Mouse (Mus musculus) embryonic fibroblast, embryonic 13.5 days (primary cell): ENCODE results near the gene Gm49673. TPM values are rescaled to one million over a fixed set of nuclear protein-coding genes. Genes with fewer than 3 reads are reported as not detected.
"Not testable (repeated sequence)": the region's sequence is repeated elsewhere in the genome, so short reads cannot be mapped to it uniquely, and the experiment has no call there.

ENCODE experiments used
- H3K27ac ChIP-seq: 2 replicates; pipeline ENCODE4 v1.5.1; 2012; ENCODE audit warnings: low read length, control low read depth, inconsistent platforms; ENCODE audit not compliant: insufficient read depth
- H3K4me1 ChIP-seq: 2 replicates; pipeline ENCODE4 v1.6.1; 2011; ENCODE audit warnings: low read length; ENCODE audit not compliant: control insufficient read depth, insufficient read depth
- H3K4me3 ChIP-seq: 2 replicates; pipeline ENCODE4 v1.5.1; 2011; ENCODE audit warnings: mild to moderate bottlenecking, control low read depth, low read length; ENCODE audit not compliant: insufficient read depth
- polyA plus RNA-seq: library from polyadenylated mRNA; stranded (reverse); fragments of >200 nt; gene quantifications from 2 replicates; pipeline ENCODE4 v1.2.4, GENCODE M21; 2011; ENCODE audit warnings: low read depth; ENCODE audit not compliant: missing spikeins, insufficient read length

Gene Gm49673
- polyA plus RNA-seq, 1 experiment: 0.19 TPM

DNA sequence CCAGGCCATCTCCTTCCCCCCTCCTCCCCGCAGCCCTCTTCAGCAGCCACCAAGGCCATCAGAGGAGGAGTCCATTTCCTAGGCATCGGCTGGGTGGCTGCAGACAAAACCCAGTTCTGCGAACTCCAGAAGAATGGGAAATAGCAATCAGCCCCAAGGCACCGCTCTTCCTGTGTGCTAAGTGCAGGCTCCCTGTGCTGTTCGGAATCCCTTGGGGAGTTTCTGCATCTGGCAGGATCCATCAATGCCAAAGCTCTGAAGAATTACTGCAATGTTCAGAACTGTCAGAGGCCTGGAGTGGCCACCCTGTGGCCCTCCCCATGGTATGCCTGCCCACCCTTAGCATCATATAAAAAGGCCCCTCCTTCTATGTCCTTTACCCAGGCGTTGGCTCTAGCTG lies 110.6 kb downstream of the Gm49673 start:
- H3K4me1 ChIP-seq, H3K4me3 ChIP-seq, H3K27ac ChIP-seq: not testable (repeated sequence)

Other genes with a start within 250 kb of the Gm49673 start
- gene Tagap, start 221.8 kb downstream of the Gm49673 start, polyA plus RNA-seq: not detected in 2 replicates
- 41.1 and 43.9 TPM in 2 replicates for gene Rsph3a, start 202.2 kb downstream of the Gm49673 start, polyA plus RNA-seq
- gene Rnaset2a, start 309 bp upstream of the Gm49673 start, polyA plus RNA-seq: 5.0 and 7.8 TPM in 2 replicates
- 18.1 and 28.1 TPM in 2 replicates for gene Fgfr1op, start 17.7 kb upstream of the Gm49673 start, polyA plus RNA-seq
- not detected in 2 replicates for gene Ccr6, start 88.3 kb upstream of the Gm49673 start, polyA plus RNA-seq
- gene Mpc1, start 135.1 kb upstream of the Gm49673 start, polyA plus RNA-seq: 53.0 and 79.3 TPM in 2 replicates
- gene Sft2d1, start 163.3 kb upstream of the Gm49673 start, polyA plus RNA-seq: 47.3 and 56.3 TPM in 2 replicates
- not detected in 2 replicates for gene Prr18, start 189.7 kb upstream of the Gm49673 start, polyA plus RNA-seq
- gene T2, start 208.2 kb upstream of the Gm49673 start, polyA plus RNA-seq: not detected in 2 replicates